Mouse (Mus musculus) ES-E14 (cell line): Measurements from ENCODE around the gene Itfg1. TPM values are rescaled to one million over a fixed set of nuclear protein-coding genes. Genes with fewer than 3 reads are reported as not detected.

Experiments used
- DNase-seq: peaks from one replicate; pipeline ENCODE4 v3.0.0-alpha.2; 2013; ENCODE audit warnings: low read depth, low spot score
- H3K27ac ChIP-seq: 2 replicates; pipeline ENCODE4 v1.5.1; 2012; ENCODE audit warnings: low read depth, mild to moderate bottlenecking, low read length, moderate library complexity, mixed read lengths; ENCODE audit not compliant: poor library complexity, insufficient read depth, severe bottlenecking
- H3K36me3 ChIP-seq: 2 replicates; pipeline ENCODE4 v1.6.1; 2012; ENCODE audit warnings: mild to moderate bottlenecking, low read length, moderate library complexity, mixed read lengths; ENCODE audit not compliant: control insufficient read depth, poor library complexity, insufficient read depth, severe bottlenecking
- H3K4me1 ChIP-seq, 2 experiments: fragments of 150-350 bp in 1 of 2; sonication (generic) in 1 of 2; 2 replicates each; pipeline ENCODE4 v1.6.1; 2012; ENCODE audit warnings: low read length in 2 of 2, mild to moderate bottlenecking in 1 of 2, mixed read lengths in 1 of 2; ENCODE audit not compliant: control insufficient read depth in 2 of 2, insufficient read depth in 2 of 2, poor library complexity in 1 of 2
- H3K4me3 ChIP-seq, 2 experiments: fragments of 150-350 bp in 1 of 2; sonication (generic) in 1 of 2; 2 replicates each; pipeline ENCODE4 v1.5.1; 2012; ENCODE audit warnings: low read length in 2 of 2, low read depth in 1 of 2, mild to moderate bottlenecking in 1 of 2, mixed read lengths in 1 of 2; ENCODE audit not compliant: insufficient read depth in 1 of 2, poor library complexity in 1 of 2, severe bottlenecking in 1 of 2
- H3K9ac ChIP-seq: 2 replicates; pipeline ENCODE4 v1.6.1; 2012; ENCODE audit warnings: low read depth, mild to moderate bottlenecking, low read length, mixed read lengths; ENCODE audit not compliant: poor library complexity, insufficient read depth, severe bottlenecking
- H3K9me3 ChIP-seq: fragments of 150-350 bp; sonication (generic); 2 replicates; pipeline ENCODE4 v1.6.1; 2012; ENCODE audit warnings: low read depth, mild to moderate bottlenecking, low read length; ENCODE audit not compliant: control insufficient read depth, insufficient read depth
- CHD2 ChIP-seq: IDR thresholded peaks from 2 replicates; pipeline ENCODE4 v1.6.1; 2014; ENCODE audit warnings: mild to moderate bottlenecking, low read depth, low read length, inconsistent platforms
- HCFC1 ChIP-seq: IDR thresholded peaks from 2 replicates; pipeline ENCODE4 v1.6.1; 2012; ENCODE audit warnings: low read length, inconsistent platforms, borderline replicate concordance; ENCODE audit not compliant: insufficient read depth
- MAFK ChIP-seq: IDR thresholded peaks from 2 replicates; pipeline ENCODE4 v1.6.1; 2014; ENCODE audit warnings: mild to moderate bottlenecking, low read depth, low read length, inconsistent platforms; ENCODE audit not compliant: insufficient read depth
- ZC3H11A ChIP-seq: IDR thresholded peaks from 2 replicates; pipeline ENCODE4 v1.6.1; 2012; ENCODE audit warnings: low read depth, mild to moderate bottlenecking, inconsistent platforms, low read length, borderline replicate concordance
- ZNF384 ChIP-seq: IDR thresholded peaks from 2 replicates; pipeline ENCODE4 v1.6.1; 2012; ENCODE audit warnings: low read depth, low read length, inconsistent platforms
- in situ Hi-C, 2 experiments: fragments of 600-800 bp; cut with MboI; formaldehyde crosslinking; loops; one replicate each; pipeline ENCODE4 v1.15.1; 2025; ENCODE audit warnings: low sequenced_read_pairs in 2 of 2, inconsistent platforms in 1 of 2; ENCODE audit not compliant: unreplicated experiment in 2 of 2
- total RNA-seq: library from RNA; depleted of rRNA; stranded (reverse); fragments of 300-350 nt; gene quantifications from 2 replicates; pipeline ENCODE4 v1.2.3, GENCODE M21; 2012

Gene Itfg1
- total RNA-seq, 1 experiment = 40.2 TPM

DNA sequence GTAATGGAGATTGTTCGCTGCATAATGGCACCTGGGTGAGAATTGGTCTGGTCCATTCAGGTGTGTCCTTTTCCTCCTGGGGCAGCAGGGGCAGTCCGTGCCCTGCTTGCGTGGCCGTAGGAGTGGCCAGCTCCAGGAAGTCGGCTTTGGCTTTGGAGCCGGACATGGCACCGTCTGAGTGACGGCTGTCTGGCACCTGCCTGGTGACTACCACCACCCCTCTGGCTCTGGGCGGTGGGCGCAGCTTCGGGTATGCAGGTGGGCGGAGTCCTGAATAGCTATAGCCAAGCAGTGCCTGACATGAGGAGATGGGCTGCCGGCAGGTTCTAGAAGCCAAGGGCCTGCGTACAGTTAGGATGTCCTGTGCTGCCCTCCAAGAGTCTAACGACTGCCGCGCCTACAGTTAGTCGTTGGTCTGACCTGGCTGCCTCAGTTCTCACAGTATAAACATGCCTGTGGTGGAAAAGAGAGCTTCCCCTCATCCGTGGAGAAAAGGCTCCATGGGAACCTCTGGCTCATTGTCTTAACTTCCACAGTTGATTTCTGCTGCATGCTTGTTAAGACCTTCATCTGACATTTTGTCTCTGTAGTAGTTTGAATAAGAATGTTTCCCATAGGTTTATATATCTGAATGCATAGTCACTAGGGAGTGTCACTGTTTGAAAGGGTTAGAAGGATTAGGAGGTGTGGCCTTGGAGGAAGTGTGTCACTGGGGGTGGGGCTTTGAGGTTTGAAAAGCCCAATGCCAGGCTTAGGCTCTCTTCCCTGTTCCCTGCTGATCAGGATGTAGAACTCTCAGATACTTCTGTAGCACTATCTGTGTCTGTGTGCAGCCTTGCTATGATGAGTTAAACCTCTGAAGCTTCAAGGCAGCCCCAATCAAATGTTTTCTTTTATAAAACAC is 13.8 kb upstream of the Itfg1 start:
- Histone ChIP-seq H3K9ac (0 out of 2 replicates have a peak overlapping the region, but pooled peaks have one; percentile 43), H3K4me1 (peaks cover 4 to 12% of the 10 kb centered on the region in 2 experiments; a peak in 2 of 4 replicates), H3K9me3 (no peaks in the 10 kb centered on the region), H3K4me3 (peak overlapping the region; percentile 26 to 68), H3K36me3 (no peaks in the 10 kb centered on the region), H3K27ac (no peak overlapping the region)
- TF ChIP-seq HCFC1 (no peak), ZC3H11A (no peak), ZNF384 (no peak)
- DNase-seq = no peak
- in situ Hi-C loops = no loop called here

- in situ Hi-C loops = no loop called here
- no peak for DNase-seq
- Histone ChIP-seq H3K36me3 (no peaks in the 10 kb centered on the region), H3K27ac (no peak overlapping the region), H3K4me3 (no peak overlapping the region), H3K9ac (no peak overlapping the region), H3K4me1 (0 out of 4 replicates have a peak, but pooled peaks cover 0 to 2% of the 10 kb centered on the region in 2 experiments), H3K9me3 (no peaks in the 10 kb centered on the region)
- no peak for TF ChIP-seq HCFC1
- no peak for TF ChIP-seq CHD2
- TF ChIP-seq ZC3H11A = no peak
- TF ChIP-seq MAFK = no peak
- no peak for TF ChIP-seq ZNF384
Measured at GRCm38 (mm10) chr8:85845887-85846286, 5.2 kb upstream of the Itfg1 start.

DNA sequence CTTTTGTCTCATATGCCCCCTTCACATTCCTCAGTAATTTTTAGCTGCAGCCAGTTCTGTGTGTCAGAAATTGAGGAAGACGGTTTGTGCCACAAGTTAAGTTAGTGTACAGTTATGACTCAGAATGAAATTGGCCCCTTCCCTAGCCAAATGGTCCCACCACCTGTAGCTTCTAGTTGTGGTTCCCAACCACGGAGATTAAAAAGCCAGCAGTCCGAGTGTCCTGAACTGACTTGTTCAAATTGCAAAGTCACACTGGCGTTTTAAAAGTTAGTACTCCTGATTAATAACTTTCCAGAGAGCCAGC is 721 bp upstream of the Itfg1 start:
- H3K36me3 ChIP-seq = no peaks in the 10 kb centered on the region
- peak overlapping the region; percentile 90; the same call in 1 of the 2 replicates for H3K9ac ChIP-seq
- no peak for TF ChIP-seq ZNF384
- TF ChIP-seq CHD2 = no peak
- TF ChIP-seq ZC3H11A = no peak
- peak overlapping the region; percentile 88 to 96 for H3K4me3 ChIP-seq
- no peak overlapping the region for H3K27ac ChIP-seq
- in situ Hi-C loops = no loop called here
- no peaks in the 10 kb centered on the region for H3K9me3 ChIP-seq
- no peaks in the 10 kb centered on the region for H3K4me1 ChIP-seq
- no peak for DNase-seq

DNA sequence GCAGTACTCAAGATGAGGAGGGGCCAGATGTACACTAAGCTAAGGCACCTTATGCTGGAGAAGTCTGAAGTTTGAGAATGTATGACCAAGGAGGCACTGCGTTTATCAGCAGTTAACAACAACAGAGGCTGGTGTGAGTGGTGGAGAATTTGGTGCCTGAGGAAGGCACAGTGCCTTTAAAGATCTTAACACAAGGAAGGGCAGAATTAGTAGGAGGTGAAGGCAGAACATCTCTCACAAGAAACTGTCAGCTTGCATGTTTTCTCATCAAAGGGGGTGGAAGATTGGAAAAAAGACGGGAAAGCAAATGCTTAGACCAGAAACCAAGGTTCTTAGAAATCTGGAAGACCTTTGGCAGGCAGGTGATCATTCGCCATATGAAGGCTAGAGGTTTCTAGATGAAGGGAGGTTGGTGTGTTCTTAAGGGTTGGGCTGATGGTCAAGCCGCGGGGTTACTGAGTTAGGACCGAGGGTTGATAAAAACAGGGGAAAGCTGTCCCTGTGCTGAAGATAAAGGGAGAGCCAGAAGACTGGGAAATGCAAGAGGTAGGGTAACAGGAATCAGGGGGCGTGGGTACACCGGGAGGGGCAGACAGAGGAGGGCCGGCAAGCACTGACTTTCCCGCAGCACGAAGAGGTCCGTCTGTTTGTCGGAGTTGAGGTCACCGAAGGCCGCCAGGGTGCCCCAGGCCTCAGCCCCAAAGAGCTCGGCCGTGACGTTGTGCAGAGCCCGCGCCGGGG is 635 bp downstream of the Itfg1 start:
- no peak for TF ChIP-seq ZC3H11A
- no peak for TF ChIP-seq ZNF384
- no peak for TF ChIP-seq CHD2
- TF ChIP-seq MAFK = no peak
- no peak for TF ChIP-seq HCFC1
- DNase-seq = no peak
- Histone ChIP-seq H3K4me3 (peak overlapping the region; percentile 88 to 96), H3K36me3 (peaks cover 4% of the 10 kb centered on the region), H3K9me3 (no peaks in the 10 kb centered on the region), H3K9ac (peak overlapping the region; percentile 90), H3K27ac (peak overlapping the region; percentile 19; the same call in 1 of the 2 replicates), H3K4me1 (no peaks in the 10 kb centered on the region)
- in situ Hi-C loops = no loop called here
